Mouse (Mus musculus): Measurements from ENCODE around the gene Nnmt. TPM values are rescaled to one million over a fixed set of nuclear protein-coding genes. Genes with fewer than 3 reads are reported as not detected.

Gene Nnmt
- polyA plus RNA-seq (2012; rRNA removed): 5.1 and 5.5 TPM in 2 replicates

DNA sequence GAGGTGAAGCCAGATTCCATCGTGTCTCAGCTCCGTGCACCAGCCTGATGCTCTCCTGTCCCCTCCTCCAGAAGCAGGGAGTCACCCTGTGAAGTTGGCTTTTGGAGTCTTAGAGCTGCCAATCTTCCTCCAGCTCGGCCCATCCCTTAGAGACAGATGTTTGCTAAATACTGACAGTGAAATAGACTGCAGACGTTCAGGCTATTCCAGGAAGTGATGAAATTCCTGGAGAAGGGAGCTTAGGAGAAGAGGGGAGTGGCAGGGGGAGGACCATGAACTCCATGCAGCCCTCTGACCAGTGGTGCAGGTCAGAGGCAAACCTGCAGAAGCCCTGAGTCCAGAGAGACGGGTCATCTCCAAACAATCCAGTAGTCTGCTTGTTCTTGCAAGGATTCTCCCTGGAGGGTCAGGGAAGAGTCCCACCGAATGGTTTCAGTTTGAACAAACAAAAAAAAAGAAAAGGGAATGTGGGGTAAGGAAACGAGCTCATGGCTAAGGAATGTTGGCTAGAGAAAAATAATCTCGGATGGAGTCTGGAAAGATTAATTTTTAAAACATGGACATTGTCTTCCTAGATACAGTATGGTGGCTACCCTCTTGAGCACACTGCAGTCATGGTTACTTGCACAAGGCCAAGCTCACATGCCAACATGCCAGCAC, at the start of gene Nnmt:
Nnmt (minus strand) TSS at position 215 of the 660 bp plus-strand sequence.
- DNase-seq: no peak
- H3K4me1 ChIP-seq (ENCODE audit: control insufficient read depth, insufficient read depth, low read length): no peaks in the 10 kb centered on the region
- peak within 1 kb of the TSS; percentile 35 for H3K4me3 ChIP-seq (replicated peaks; ENCODE audit: extremely low read depth, low read depth, low read length)
- 17% methylated on average over 8 of the region's 8 CpGs for WGBS
- TF ChIP-seq POLR2A (IDR thresholded peaks at IDR 0.05; ENCODE audit: borderline replicate concordance, extremely low read depth, low read depth, low read length): no peak
- TF ChIP-seq CTCF (IDR thresholded peaks at IDR 0.05; ENCODE audit: insufficient read depth, low read length): no peak

DNA sequence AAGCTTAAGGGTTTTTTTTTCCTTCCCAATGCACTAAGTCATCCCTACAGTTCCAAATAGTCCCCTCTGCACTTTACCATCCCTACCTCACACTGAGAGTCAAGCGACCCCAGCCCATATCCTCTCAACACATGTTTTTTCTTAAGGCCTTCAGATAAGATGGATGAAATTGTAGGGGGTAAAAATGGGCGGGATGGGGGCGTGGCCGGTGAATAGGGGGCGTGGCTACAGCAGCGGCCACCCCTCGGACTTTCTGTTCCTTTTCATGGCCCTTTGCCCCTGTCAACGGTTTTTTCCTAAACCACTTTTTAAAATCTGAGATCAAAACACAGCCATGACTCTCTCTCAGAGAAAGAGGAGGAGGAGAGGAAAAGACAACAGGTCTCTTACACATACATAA, 49.8 kb upstream of the Nnmt start:
- 31% methylated on average over 8 of the region's 8 CpGs for WGBS
- H3K4me1 ChIP-seq (ENCODE audit: control insufficient read depth, insufficient read depth, low read length): peaks cover 16% of the 10 kb centered on the region
- H3K4me3 ChIP-seq (replicated peaks; ENCODE audit: extremely low read depth, low read depth, low read length): no peak overlapping the region
- no peak for TF ChIP-seq POLR2A (IDR thresholded peaks at IDR 0.05; ENCODE audit: borderline replicate concordance, extremely low read depth, low read depth, low read length)
- TF ChIP-seq CTCF (IDR thresholded peaks at IDR 0.05; ENCODE audit: insufficient read depth, low read length): no peak
- DNase-seq: no peak

DNA sequence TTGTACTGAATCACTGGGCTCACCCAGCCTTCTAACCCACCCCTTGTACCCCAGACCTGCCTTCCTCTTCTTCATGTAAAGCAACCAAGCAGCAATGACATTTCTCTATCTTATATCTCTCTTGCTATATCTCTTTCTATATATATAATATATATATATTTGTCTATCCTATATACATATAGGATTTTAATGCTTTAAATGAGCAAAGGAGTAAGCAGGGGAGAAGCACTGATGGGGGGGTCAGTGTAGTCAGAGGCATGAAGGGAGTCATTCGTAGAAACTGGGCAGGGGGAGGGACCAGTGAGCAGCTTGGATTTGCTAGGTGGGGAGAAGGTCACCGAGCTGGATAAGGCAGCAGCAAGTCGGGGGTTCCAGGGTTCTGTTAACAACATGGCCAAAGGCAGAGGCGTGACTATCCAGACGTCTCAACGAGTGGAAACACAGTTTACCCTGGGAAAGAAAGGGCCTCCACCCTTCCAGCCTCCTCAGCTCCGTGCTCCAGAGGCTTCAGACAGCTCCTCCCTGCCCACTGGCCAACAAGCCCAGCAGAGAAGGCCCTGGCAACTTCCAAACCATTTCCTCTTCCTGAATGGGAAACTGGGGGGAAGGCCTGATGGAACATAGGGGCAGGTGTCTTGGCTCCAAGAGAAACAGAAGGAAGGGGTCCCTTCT, 48.6 kb upstream of the Nnmt start:
- Histone ChIP-seq H3K4me3 (replicated peaks; ENCODE audit: extremely low read depth, low read depth, low read length) (no peak overlapping the region), H3K4me1 (ENCODE audit: control insufficient read depth, insufficient read depth, low read length) (peaks cover 16% of the 10 kb centered on the region)
- TF ChIP-seq CTCF (IDR thresholded peaks at IDR 0.05; ENCODE audit: insufficient read depth, low read length) (no peak), POLR2A (IDR thresholded peaks at IDR 0.05; ENCODE audit: borderline replicate concordance, extremely low read depth, low read depth, low read length) (no peak)
- 39% methylated on average over 7 of the region's 7 CpGs for WGBS
- no peak for DNase-seq

DNA sequence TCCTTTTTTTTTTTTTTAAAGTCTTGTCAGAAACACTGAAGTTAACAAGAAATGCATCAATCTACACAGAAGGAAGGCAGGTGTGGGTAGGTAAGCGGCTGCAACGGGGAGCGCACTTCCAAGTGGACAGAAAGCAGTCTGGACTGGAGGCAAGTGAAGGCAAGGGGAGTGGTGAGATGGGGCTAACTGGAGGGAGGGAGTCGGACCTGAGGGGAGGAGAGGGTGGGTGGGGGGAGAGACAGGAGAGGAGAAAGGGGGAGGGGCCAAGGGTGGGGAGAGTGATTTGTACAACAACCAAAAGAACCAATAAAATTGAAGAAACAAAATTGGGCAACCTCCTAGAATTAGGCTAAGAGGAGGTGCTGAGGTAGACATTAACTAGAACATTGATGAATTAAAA, 47.1 kb upstream of the Nnmt start:
- no peak for DNase-seq
- H3K4me1 ChIP-seq (ENCODE audit: control insufficient read depth, insufficient read depth, low read length): peaks cover 18% of the 10 kb centered on the region
- WGBS: 84% methylated on average over 4 of the region's 4 CpGs
- no peak overlapping the region for H3K4me3 ChIP-seq (replicated peaks; ENCODE audit: extremely low read depth, low read depth, low read length)
- no peak for TF ChIP-seq CTCF (IDR thresholded peaks at IDR 0.05; ENCODE audit: insufficient read depth, low read length)
- no peak for TF ChIP-seq POLR2A (IDR thresholded peaks at IDR 0.05; ENCODE audit: borderline replicate concordance, extremely low read depth, low read depth, low read length)

DNA sequence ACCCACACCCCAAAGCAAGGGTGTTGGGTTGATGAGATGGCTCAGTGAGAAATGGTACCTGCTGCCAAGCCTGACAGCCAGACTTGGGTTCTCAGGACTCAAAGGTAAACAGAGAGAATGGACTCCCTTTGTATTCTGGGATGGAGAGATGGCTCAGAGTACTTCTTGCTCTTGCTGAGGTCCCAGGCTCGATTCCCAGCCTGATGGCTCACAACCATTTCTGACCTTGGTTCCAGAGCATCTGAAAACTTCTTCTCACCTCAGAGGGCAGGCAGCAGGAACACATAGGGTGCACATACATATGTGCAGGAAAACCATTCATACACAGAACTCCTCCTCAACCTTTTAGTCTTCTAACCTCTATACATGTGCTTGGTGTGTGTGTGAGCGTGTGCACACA, 45.9 kb upstream of the Nnmt start:
- no peak for DNase-seq
- Histone ChIP-seq H3K4me1 (ENCODE audit: control insufficient read depth, insufficient read depth, low read length) (peaks cover 26% of the 10 kb centered on the region), H3K4me3 (replicated peaks; ENCODE audit: extremely low read depth, low read depth, low read length) (no peak overlapping the region)
- no peak for TF ChIP-seq CTCF (IDR thresholded peaks at IDR 0.05; ENCODE audit: insufficient read depth, low read length)
- TF ChIP-seq POLR2A (IDR thresholded peaks at IDR 0.05; ENCODE audit: borderline replicate concordance, extremely low read depth, low read depth, low read length): no peak
- WGBS: 87% methylated on average over 2 of the region's 2 CpGs

DNA sequence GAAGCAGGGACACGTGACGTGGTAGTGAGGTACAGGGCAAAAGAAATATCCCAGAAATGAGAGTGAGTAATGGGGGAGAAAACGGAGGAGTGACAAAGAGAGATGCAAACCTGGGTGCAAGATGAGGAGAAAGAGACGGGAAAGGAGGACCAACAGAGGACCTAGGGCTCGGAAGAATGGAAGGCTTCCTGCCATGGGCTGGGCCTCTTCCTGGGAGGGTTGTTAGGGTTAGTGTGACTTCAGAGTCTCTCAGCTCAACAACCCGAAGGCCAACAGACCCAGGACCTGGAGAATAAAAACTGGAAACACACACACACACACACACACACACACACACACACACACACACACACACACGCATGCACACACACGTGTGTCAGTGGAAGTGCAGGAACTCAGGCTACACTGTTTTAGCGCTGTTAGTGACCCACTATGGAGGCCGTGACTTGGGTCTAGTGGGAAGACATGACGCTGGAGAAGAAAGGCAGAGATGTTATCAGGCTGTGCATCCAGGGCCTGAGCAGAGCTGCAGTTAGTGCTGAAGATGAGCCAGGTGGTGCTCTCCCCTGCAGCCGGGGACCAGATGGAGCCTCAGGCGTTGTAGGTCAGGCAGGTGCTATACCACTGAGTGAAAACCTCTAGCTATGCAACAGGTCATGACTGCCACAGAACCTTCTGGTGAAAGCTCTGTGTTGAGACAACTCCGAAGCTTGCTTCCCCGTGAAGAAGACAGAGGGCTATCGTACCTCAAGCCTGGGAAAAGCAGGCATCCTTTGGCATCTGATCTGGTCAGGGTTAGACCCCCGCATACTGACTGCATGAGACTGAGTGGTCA, 45.1 kb upstream of the Nnmt start:
- Histone ChIP-seq H3K4me3 (replicated peaks; ENCODE audit: extremely low read depth, low read depth, low read length) (peak overlapping the region; percentile 29), H3K4me1 (ENCODE audit: control insufficient read depth, insufficient read depth, low read length) (peaks cover 24% of the 10 kb centered on the region)
- TF ChIP-seq POLR2A (IDR thresholded peaks at IDR 0.05; ENCODE audit: borderline replicate concordance, extremely low read depth, low read depth, low read length): no peak
- TF ChIP-seq CTCF (IDR thresholded peaks at IDR 0.05; ENCODE audit: insufficient read depth, low read length): no peak
- DNase-seq: peak; percentile 16
- 60% methylated on average over 17 of the region's 17 CpGs for WGBS

DNA sequence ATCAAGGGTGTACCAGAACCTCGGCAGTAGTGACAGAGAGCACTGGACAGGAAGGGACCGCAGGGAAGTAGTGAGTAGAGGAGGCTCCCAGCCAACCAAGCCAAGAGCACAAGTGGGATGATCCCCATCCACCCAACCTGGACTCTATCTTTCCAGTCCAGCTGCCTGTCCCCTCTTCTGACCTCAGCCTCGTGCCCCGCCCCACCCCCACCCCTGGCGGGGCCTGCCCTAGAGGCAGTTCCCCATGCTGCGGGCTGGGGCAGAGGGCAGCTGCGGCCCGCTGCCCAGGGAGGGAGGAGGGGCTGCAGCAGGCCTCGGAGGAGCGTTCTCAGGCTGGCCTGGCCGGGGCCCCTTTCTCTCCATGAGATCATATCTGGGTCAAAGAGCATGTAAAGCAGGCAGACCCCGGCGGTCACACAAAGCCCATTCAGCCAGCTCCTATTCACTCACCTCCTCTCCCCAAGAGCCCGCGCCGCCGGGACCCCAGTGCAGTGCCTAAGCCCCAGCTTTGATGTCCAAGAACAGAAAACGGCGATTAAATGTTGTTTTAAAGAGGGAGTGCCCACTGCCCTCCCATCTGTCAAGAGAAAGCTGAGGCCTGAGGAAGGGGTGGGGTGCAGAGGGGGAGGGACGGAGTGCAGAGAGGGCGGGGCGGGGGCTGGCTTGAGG, 44.3 kb upstream of the Nnmt start:
- TF ChIP-seq CTCF (IDR thresholded peaks at IDR 0.05; ENCODE audit: insufficient read depth, low read length) (no peak), POLR2A (IDR thresholded peaks at IDR 0.05; ENCODE audit: borderline replicate concordance, extremely low read depth, low read depth, low read length) (peak; percentile 46; the same call in 1 of the 2 replicates)
- 9% methylated on average over 22 of the region's 22 CpGs for WGBS
- peak; percentile 51 for DNase-seq
- peak overlapping the region; percentile 51 for H3K4me3 ChIP-seq (replicated peaks; ENCODE audit: extremely low read depth, low read depth, low read length)
- peaks cover 24% of the 10 kb centered on the region for H3K4me1 ChIP-seq (ENCODE audit: control insufficient read depth, insufficient read depth, low read length)

DNA sequence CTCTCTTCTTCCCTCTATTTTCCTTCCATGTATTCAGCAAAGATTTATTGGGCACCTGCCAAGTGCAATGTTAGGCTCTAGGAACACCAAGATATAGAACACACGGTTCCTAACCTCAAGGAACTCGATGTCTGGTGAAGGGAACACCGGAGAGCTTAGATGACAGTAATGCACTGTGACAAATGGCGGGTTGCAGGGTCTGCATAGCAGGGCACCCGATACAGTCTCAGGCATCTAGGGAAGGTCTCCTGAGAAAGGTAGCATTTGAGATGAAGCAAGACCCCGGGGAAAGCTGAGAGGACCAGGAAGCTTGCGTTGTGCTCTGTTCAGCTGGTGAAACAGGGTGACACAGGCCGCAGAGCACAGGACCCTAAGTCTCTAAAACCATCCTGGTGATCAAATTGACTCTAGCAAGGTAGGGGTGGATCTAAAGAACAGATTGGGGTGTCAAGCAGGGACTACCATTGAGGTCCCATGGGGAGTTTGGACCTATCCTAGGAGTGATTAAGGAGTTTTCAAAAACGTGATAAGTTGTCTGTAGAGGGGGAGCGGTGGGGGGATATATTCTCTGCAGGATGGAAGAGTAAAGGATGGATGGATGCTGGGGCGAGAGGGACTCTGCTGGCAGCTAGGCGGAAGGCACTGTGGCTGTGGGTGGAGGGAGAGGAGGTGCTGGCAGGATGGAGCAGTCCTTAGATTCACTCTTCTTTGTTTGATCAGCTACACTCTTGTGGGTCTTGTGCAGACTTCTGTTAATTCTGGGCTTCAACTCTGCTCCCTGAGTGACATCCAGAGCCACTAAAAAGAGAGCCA, 43.5 kb upstream of the Nnmt start:
- peaks cover 19% of the 10 kb centered on the region for H3K4me1 ChIP-seq (ENCODE audit: control insufficient read depth, insufficient read depth, low read length)
- no peak for TF ChIP-seq CTCF (IDR thresholded peaks at IDR 0.05; ENCODE audit: insufficient read depth, low read length)
- TF ChIP-seq POLR2A (IDR thresholded peaks at IDR 0.05; ENCODE audit: borderline replicate concordance, extremely low read depth, low read depth, low read length): no peak
- 64% methylated on average over 12 of the region's 12 CpGs for WGBS
- DNase-seq: peak; percentile 9
- peak overlapping the region; percentile 51 for H3K4me3 ChIP-seq (replicated peaks; ENCODE audit: extremely low read depth, low read depth, low read length)
